Mouse (Mus musculus) midbrain, embryonic 13.5 days (tissue): Measurements from ENCODE around the gene Gm21863. TPM values are rescaled to one million over a fixed set of nuclear protein-coding genes. Genes with fewer than 3 reads are reported as not detected.
"Not testable (repeated sequence)": the region's sequence is repeated elsewhere in the genome, so short reads cannot be mapped to it uniquely, and the experiment has no call there.

Experiments
- ATAC-seq: fragments of 200-750 bp; cut with Nextera tagmentation; 2 replicates; pipeline ENCODE4 v1.8.0; 2017; ENCODE audit warnings: mild to moderate bottlenecking, moderate TSS enrichment, moderate library complexity
- H3K27ac ChIP-seq: fragments of 300-500 bp; sonication (generic); 2 replicates; pipeline ENCODE4 v1.5.1; 2015; ENCODE audit warnings: inconsistent platforms, mild to moderate bottlenecking, moderate library complexity
- H3K27me3 ChIP-seq: fragments of 300-500 bp; sonication (generic); 2 replicates; pipeline ENCODE4 v1.6.1; 2015; ENCODE audit warnings: mild to moderate bottlenecking, inconsistent platforms
- H3K36me3 ChIP-seq: fragments of 300-500 bp; sonication (generic); 2 replicates; pipeline ENCODE4 v1.6.1; 2015; ENCODE audit warnings: mild to moderate bottlenecking, inconsistent platforms
- H3K4me1 ChIP-seq: fragments of 300-500 bp; sonication (generic); replicated peaks from 2 replicates; pipeline ENCODE4 v1.6.1; 2015; ENCODE audit warnings: inconsistent platforms
- H3K4me2 ChIP-seq: fragments of 300-500 bp; sonication (generic); replicated peaks from 2 replicates; pipeline ENCODE4 v1.6.1; 2015; ENCODE audit warnings: moderate library complexity, mild to moderate bottlenecking, inconsistent platforms
- H3K4me3 ChIP-seq: fragments of 300-500 bp; sonication (generic); replicated peaks from 2 replicates; pipeline ENCODE4 v1.5.1; 2015; ENCODE audit warnings: mild to moderate bottlenecking, inconsistent platforms
- H3K9ac ChIP-seq: fragments of 300-500 bp; sonication (generic); replicated peaks from 2 replicates; pipeline ENCODE4 v1.6.1; 2015; ENCODE audit warnings: mild to moderate bottlenecking, inconsistent platforms
- H3K9me3 ChIP-seq: fragments of 300-500 bp; sonication (generic); 2 replicates; pipeline ENCODE4 v1.6.1; 2016; ENCODE audit warnings: mild to moderate bottlenecking, inconsistent platforms
- WGBS: fragments of 180-500 bp; shearing (Covaris S2); methylation state at CpG from one replicate; pipeline ENCODE4 v1.1.7; 2015; 5-methylcytosine and 5-hydroxymethylcytosine counted together
- polyA plus RNA-seq: library from polyadenylated mRNA; unstranded; fragments of >200 nt; fragmentation: Nextera tagmentation; extraction: Ambion mirVana; gene quantifications from 2 replicates; pipeline ENCODE4 v1.2.1, GENCODE M21; 2015

Gene Gm21863
- polyA plus RNA-seq: not detected in 2 replicates

DNA sequence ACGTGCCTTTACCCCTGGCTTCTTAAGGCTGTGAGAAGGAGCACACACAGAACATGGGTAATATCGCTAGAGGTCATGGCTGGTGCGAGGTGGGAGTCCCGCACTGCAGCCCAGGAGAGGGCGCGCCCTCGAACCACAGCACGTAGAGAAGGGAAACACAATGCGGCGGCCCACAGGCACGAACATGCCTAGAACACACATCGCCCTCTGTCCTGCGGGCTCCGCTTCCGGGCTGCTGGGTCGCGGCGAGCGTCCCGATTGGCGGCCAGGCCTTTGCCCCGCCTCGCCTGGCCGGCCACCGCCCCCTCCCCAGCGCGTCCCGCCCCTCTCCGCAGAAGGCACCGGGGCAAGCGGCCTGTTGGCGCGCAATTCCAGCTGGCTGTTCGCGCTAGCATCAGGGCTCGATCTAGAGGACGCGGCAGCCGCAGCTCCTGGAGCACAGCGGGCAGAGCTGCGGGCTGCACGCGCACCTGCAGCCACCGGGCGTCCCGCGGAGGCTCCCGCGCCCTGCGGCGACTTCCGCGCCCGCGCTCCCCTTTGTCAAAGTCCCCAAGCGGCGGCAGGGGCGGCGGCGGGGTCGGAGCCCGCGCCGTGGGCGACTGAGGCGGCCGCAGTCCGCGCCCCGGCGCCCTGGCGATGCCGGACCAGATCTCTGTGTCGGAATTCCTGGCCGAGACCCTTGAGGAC, at the start of gene Gm21863:
Gene Gm21863, plus strand, starts transcription at position 637 of the 687 bp plus-strand sequence.
- not testable (repeated sequence) for H3K9ac ChIP-seq, H3K36me3 ChIP-seq, H3K27ac ChIP-seq, H3K4me3 ChIP-seq, H3K4me1 ChIP-seq, H3K4me2 ChIP-seq, H3K27me3 ChIP-seq
- 25% methylated on average over 67 of the region's 75 CpGs for WGBS
- H3K9me3 ChIP-seq: peaks cover 25% of the 10 kb centered on the region
- ATAC-seq: peak; percentile 83

DNA sequence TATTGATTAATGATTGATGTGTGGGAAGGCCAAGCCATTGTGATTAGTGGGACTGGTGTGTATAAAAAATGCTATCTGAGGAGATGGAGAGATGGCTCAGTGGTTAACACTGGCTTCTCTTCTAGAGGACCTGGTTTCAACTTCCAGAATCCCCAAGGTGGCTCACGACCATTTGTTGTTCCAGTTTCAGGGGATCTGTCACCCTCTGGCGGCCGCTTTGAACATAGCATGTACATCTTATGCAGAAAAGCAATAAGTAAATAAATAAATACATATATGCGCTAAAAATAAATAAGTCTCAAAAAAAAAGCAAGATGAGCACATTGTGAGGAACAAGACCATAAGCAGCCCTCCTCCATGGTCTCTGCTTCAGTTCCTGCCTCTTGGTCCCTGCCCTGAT, 26.3 kb upstream of the Gm21863 start:
- not testable (repeated sequence) for ATAC-seq, H3K36me3 ChIP-seq, H3K4me1 ChIP-seq, H3K9ac ChIP-seq, H3K4me2 ChIP-seq, H3K27me3 ChIP-seq, H3K4me3 ChIP-seq, H3K27ac ChIP-seq
- WGBS: 38% methylated on average over 4 of the region's 4 CpGs
- peaks cover 26% of the 10 kb centered on the region for H3K9me3 ChIP-seq
